Mouse (Mus musculus) kidney, adult 2 months (tissue): Measurements from ENCODE around the gene Reps1.

Experiments
- CTCF ChIP-seq: fragments of 200-500 bp; conservative IDR thresholded peaks from 2 replicates; pipeline ENCODE4 v1.5.1; 2011; ENCODE audit warnings: low read depth, mild to moderate bottlenecking, control low read depth, low read length, moderate library complexity, mixed read lengths; ENCODE audit not compliant: insufficient read depth, insufficient read length
- POLR2A ChIP-seq: fragments of 200-500 bp; IDR thresholded peaks from one replicate; pipeline ENCODE4 v1.6.1; 2011; ENCODE audit warnings: low read depth, low read length, control low read depth

GRCm38 (mm10) chr10:18056391-18056745 is 707 bp downstream of the Reps1 start:
- TF ChIP-seq CTCF (no peak), POLR2A (no peak)
